Mouse (Mus musculus): ENCODE results near the gene Crybg2. TPM values are rescaled to one million over a fixed set of nuclear protein-coding genes. Genes with fewer than 3 reads are reported as not detected.

The Crybg2 gene
- total and polyA plus RNA-seq, 2 experiments = 1.4 to 1.6 TPM

DNA sequence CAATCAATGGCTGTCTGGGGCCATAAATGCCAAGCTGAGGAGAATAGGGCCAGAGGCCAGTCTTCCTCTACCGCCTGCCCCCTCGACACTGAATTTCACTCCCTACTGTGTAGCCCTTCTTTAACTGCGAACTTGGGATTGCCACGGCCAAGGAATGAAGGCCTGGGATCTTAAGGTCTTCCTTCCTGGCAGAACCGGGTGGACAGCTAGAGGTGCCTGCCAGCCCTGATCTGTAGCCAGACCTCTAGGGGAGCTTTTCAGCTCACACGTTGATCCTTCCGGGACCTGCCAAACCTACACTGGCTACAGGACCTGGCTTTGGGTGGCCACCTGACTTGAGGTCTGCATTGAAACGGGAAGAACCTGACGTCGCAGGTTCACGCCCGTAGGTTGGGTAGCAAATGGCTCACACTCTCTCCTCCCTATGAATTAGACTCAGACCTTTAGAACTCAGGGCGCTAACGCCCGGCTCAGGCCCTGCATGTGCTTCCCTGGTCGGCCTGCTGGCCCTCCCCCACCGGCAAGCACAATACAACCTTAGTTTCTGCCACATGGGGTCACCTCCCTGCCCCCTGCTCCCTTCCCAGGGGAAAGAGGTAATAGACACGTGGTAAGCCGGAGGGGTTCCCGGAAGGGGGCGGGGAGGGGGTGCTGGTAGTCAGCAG lies 43.3 kb upstream of the Crybg2 start:
- no peak for DNase-seq (ENCODE audit: extremely low read depth, low read depth, low spot score)
- Histone ChIP-seq H3K4me3 (ENCODE audit: insufficient read depth, low read depth, low read length) (no peak overlapping the region), H3K4me1 (ENCODE audit: control insufficient read depth, insufficient read depth, low read length) (no peaks in the 10 kb centered on the region), H3K27ac (replicated peaks; ENCODE audit: insufficient read depth, low read depth, low read length) (no peak overlapping the region), H3K36me3 (ENCODE audit: control insufficient read depth, insufficient read depth, low read length) (no peaks in the 10 kb centered on the region), H3K9ac (ENCODE audit: low read depth, low read length) (no peak overlapping the region), H3K79me2 (ENCODE audit: control insufficient read depth, insufficient read depth, low read length) (no peaks in the 10 kb centered on the region), H3K27me3 (ENCODE audit: control insufficient read depth, insufficient read depth, low read length) (peaks cover 28% of the 10 kb centered on the region)
- WGBS = 6% methylated on average over 21 of the region's 21 CpGs
- TF ChIP-seq CTCF (IDR thresholded peaks at IDR 0.05; ENCODE audit: low read depth, low read length) (no peak), POLR2A (IDR thresholded peaks at IDR 0.05; ENCODE audit: extremely low read depth, insufficient read depth, low read length) (no peak)

DNA sequence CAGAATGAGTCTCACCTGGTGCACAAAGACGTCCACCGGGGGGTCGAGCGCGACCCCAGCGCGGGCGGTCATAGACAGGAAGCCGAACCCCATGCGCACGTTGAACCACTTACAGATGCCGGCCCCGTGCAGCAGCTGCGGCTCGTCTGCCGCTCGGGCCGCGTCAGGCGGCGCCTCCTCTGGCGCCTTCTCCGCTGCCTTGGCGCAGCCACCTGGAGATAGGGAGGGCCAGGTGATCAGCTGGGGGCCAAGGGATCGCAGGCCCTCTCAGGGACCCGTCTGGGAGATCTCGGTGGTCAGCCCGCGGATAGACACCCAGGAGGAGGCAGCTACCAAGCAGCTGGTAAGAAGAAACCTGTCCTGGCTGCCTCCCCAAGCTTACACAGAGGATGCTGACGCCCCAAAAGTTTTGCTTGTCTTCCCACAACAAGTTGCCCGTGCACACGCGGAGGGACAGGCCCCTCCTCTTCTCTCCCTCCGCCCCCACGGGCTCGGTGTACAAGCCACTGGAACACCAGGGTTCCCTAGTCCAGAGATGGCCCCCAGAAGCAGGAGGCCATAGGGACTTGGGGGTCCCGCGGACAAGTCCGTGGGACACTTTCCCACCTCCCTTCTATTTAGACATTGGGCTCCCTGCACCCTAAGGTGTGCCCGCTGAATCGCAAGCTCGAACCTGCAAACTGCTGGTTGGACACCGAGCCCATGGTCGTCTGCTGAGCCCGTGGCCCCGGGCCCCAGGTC lies 42.4 kb upstream of the Crybg2 start:
- Histone ChIP-seq H3K9ac (ENCODE audit: low read depth, low read length) (no peak overlapping the region), H3K27ac (replicated peaks; ENCODE audit: insufficient read depth, low read depth, low read length) (no peak overlapping the region), H3K4me3 (ENCODE audit: insufficient read depth, low read depth, low read length) (no peak overlapping the region), H3K4me1 (ENCODE audit: control insufficient read depth, insufficient read depth, low read length) (no peaks in the 10 kb centered on the region), H3K36me3 (ENCODE audit: control insufficient read depth, insufficient read depth, low read length) (no peaks in the 10 kb centered on the region), H3K79me2 (ENCODE audit: control insufficient read depth, insufficient read depth, low read length) (no peaks in the 10 kb centered on the region), H3K27me3 (ENCODE audit: control insufficient read depth, insufficient read depth, low read length) (peaks cover 28% of the 10 kb centered on the region)
- DNase-seq (ENCODE audit: extremely low read depth, low read depth, low spot score) = no peak
- 1% methylated on average over 46 of the region's 46 CpGs for WGBS
- no peak for TF ChIP-seq POLR2A (IDR thresholded peaks at IDR 0.05; ENCODE audit: extremely low read depth, insufficient read depth, low read length)
- TF ChIP-seq CTCF (IDR thresholded peaks at IDR 0.05; ENCODE audit: low read depth, low read length) = no peak

DNA sequence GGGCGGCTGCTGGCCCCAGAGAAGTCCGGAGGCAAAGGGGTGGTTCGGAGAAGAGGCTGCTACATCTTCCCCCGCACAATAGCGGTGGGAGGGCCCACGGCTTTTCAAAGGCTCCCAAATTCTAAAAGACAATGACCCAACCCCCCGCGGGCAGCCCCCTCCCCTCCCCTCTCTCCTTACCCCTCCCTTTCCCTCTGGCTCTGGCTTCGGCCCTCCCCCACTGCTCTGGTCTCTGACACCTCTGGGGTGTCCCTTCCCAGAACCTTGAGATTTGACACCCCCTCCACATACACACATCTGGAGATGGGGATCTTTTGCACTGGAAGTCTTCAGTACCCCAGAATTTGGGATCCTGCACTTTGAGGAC lies 41.9 kb upstream of the Crybg2 start, which contains the start of gene Lin28a:
Gene Lin28a (minus strand): TSS at position 63 of the 367 bp plus-strand sequence.
- no peak for DNase-seq (ENCODE audit: extremely low read depth, low read depth, low spot score)
- H3K4me3 ChIP-seq (ENCODE audit: insufficient read depth, low read depth, low read length) = no peak within 1 kb of the TSS
- H3K27me3 ChIP-seq (ENCODE audit: control insufficient read depth, insufficient read depth, low read length) = peaks cover 28% of the 10 kb centered on the region
- no peaks in the 10 kb centered on the region for H3K79me2 ChIP-seq (ENCODE audit: control insufficient read depth, insufficient read depth, low read length)
- no peaks in the 10 kb centered on the region for H3K36me3 ChIP-seq (ENCODE audit: control insufficient read depth, insufficient read depth, low read length)
- H3K9ac ChIP-seq (ENCODE audit: low read depth, low read length) = no peak within 1 kb of the TSS
- 2% methylated on average over 9 of the region's 9 CpGs for WGBS
- no peak within 1 kb of the TSS for H3K27ac ChIP-seq (replicated peaks; ENCODE audit: insufficient read depth, low read depth, low read length)
- TF ChIP-seq POLR2A (IDR thresholded peaks at IDR 0.05; ENCODE audit: extremely low read depth, insufficient read depth, low read length) (no peak), CTCF (IDR thresholded peaks at IDR 0.05; ENCODE audit: low read depth, low read length) (no peak)
- no peaks in the 10 kb centered on the region for H3K4me1 ChIP-seq (ENCODE audit: control insufficient read depth, insufficient read depth, low read length)

DNA sequence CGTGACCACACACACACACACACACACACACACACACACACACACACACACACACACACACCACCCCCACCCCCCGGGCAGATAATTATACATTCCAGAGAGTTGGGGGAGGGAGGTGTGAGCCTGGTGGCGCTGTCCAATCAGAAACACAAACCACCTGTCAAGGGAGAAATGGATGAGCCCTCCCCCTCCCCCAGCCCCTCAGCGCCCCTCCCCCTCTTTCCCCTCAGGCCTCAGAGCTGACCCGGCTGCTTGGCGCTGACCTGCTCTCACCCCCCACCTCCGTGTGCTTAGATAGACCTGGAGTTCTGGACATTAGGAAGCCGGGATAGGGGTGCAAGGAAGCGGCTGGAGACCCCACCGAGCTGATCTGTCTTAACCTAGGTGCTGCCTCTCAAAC lies 41.4 kb upstream of the Crybg2 start:
- H3K36me3 ChIP-seq (ENCODE audit: control insufficient read depth, insufficient read depth, low read length) = no peaks in the 10 kb centered on the region
- TF ChIP-seq CTCF (IDR thresholded peaks at IDR 0.05; ENCODE audit: low read depth, low read length) = no peak
- TF ChIP-seq POLR2A (IDR thresholded peaks at IDR 0.05; ENCODE audit: extremely low read depth, insufficient read depth, low read length) = no peak
- peaks cover 28% of the 10 kb centered on the region for H3K27me3 ChIP-seq (ENCODE audit: control insufficient read depth, insufficient read depth, low read length)
- H3K4me1 ChIP-seq (ENCODE audit: control insufficient read depth, insufficient read depth, low read length) = no peaks in the 10 kb centered on the region
- no peak overlapping the region for H3K27ac ChIP-seq (replicated peaks; ENCODE audit: insufficient read depth, low read depth, low read length)
- 1% methylated on average over 9 of the region's 10 CpGs for WGBS
- no peak for DNase-seq (ENCODE audit: extremely low read depth, low read depth, low spot score)
- no peaks in the 10 kb centered on the region for H3K79me2 ChIP-seq (ENCODE audit: control insufficient read depth, insufficient read depth, low read length)
- H3K4me3 ChIP-seq (ENCODE audit: insufficient read depth, low read depth, low read length) = no peak overlapping the region
- H3K9ac ChIP-seq (ENCODE audit: low read depth, low read length) = no peak overlapping the region

DNA sequence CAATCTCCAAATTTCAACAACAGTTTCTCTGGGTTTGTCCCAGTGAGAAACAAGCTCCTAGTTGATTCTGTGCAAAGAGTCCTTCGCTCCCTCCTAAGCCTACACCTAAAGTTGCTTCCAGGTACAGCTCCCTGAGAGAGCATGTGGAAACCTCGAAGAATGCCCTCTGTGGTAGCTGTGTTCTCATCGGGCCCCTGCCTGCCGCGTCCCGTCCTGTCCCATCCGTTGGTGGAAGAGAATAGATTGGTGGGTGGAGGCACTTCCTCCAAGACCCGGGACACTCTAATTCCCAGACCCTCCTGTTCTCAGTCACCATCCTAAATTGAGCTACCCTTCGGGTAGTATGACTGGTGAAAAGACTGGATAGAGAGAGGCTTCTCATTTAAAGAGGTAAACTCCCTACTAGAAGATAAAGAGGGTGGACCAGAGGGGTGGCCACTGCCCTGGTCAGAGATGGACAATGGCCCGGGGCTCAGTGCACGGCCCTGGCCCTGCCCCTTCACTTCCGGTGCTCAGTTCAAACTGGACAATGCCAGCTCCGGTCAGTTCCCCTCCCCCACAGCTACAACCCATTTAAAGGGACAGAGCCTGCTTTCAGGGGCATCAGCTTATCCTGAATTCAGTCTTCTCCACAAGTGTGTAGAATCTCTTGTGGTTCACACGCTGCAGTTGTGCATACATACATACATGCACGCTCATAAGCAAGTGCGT lies 40.8 kb upstream of the Crybg2 start:
- Histone ChIP-seq H3K79me2 (ENCODE audit: control insufficient read depth, insufficient read depth, low read length) (no peaks in the 10 kb centered on the region), H3K4me1 (ENCODE audit: control insufficient read depth, insufficient read depth, low read length) (no peaks in the 10 kb centered on the region), H3K27ac (replicated peaks; ENCODE audit: insufficient read depth, low read depth, low read length) (no peak overlapping the region), H3K4me3 (ENCODE audit: insufficient read depth, low read depth, low read length) (no peak overlapping the region), H3K36me3 (ENCODE audit: control insufficient read depth, insufficient read depth, low read length) (no peaks in the 10 kb centered on the region), H3K9ac (ENCODE audit: low read depth, low read length) (no peak overlapping the region), H3K27me3 (ENCODE audit: control insufficient read depth, insufficient read depth, low read length) (peaks cover 28% of the 10 kb centered on the region)
- no peak for DNase-seq (ENCODE audit: extremely low read depth, low read depth, low spot score)
- TF ChIP-seq CTCF (IDR thresholded peaks at IDR 0.05; ENCODE audit: low read depth, low read length) = no peak
- TF ChIP-seq POLR2A (IDR thresholded peaks at IDR 0.05; ENCODE audit: extremely low read depth, insufficient read depth, low read length) = no peak
- 5% methylated on average over 16 of the region's 16 CpGs for WGBS
